Mouse (Mus musculus) bone marrow macrophage, adult 2 months (primary cell): ENCODE measurements at regions not wholly inside any gene's neighbourhood (a gene's known extent, or its start where the extent isn't known, plus 50 kb on each side); places are given as distances from the start of the nearest gene placed in this dataset.

Experiments
- CTCF ChIP-seq: IDR thresholded peaks from 2 replicates; pipeline ENCODE4 v1.5.1; 2012; ENCODE audit warnings: low read depth, mild to moderate bottlenecking, low read length, moderate library complexity
- POLR2A ChIP-seq: IDR thresholded peaks from 2 replicates; pipeline ENCODE4 v1.6.1; 2012; ENCODE audit warnings: mild to moderate bottlenecking, low read depth, low read length, borderline replicate concordance

GRCm38 (mm10) chr19:21192576-21192975 is 79.5 kb upstream of the Zfand5 start:
- TF ChIP-seq POLR2A, result no peak
- TF ChIP-seq CTCF, result no peak
